Mouse (Mus musculus) gastrocnemius, adult 8-10 months (tissue): ENCODE data around the gene Tnrc6c. TPM values are rescaled to one million over a fixed set of nuclear protein-coding genes. Genes with fewer than 3 reads are reported as not detected.

Source experiments
- total RNA-seq, 4 experiments: library from RNA; stranded (reverse); gene quantifications; 2 replicates each; pipeline ENCODE4 v1.2.4; 2022

The Tnrc6c gene
- total RNA-seq, 4 experiments from 2014 or later, result 17.0 to 20.8 (median 18.6) TPM

Other genes starting within 250 kb of the Tnrc6c start
- not detected for gene Gm11733, start 169.9 kb upstream of the Tnrc6c start, total RNA-seq
- gene Tmc8, start 127.8 kb downstream of the Tnrc6c start, total RNA-seq, result under 1 TPM; 0.38 to 0.89 (median 0.43) TPM
- 1 to 10 TPM; 2.4 to 6.4 (median 4.5) TPM for gene Tmc6, start 127.9 kb downstream of the Tnrc6c start, total RNA-seq
- not detected for gene 6030468B19Rik, start 143.4 kb downstream of the Tnrc6c start, total RNA-seq
- gene Gm20708, start 155.4 kb downstream of the Tnrc6c start, total RNA-seq, result 1 to 10 TPM in 2 of 4 experiments, under 1 TPM in 1, not detected in 1; 0.46 to 1.2 (median 1.1) TPM
- 100 to 1,000 TPM; 182 to 198 (median 184) TPM for gene Syngr2, start 155.4 kb downstream of the Tnrc6c start, total RNA-seq
- gene Afmid, start 171.6 kb downstream of the Tnrc6c start, total RNA-seq, result 1 to 10 TPM; 2.0 to 4.6 (median 3.4) TPM
- gene Tk1, start 171.8 kb downstream of the Tnrc6c start, total RNA-seq, result 1 to 10 TPM; 2.5 to 5.4 (median 4.1) TPM
- under 1 TPM in 1 of 4 experiments, not detected in 3; 0.24 TPM for gene Birc5, start 195.0 kb downstream of the Tnrc6c start, total RNA-seq
- not detected for gene Tmem235, start 206.5 kb downstream of the Tnrc6c start, total RNA-seq
- 1 to 10 TPM; 2.7 to 3.8 (median 3.4) TPM for gene Tha1, start 219.2 kb downstream of the Tnrc6c start, total RNA-seq